Mouse (Mus musculus): ENCODE measurements around the gene Erich3. TPM values are rescaled to one million over a fixed set of nuclear protein-coding genes. Genes with fewer than 3 reads are reported as not detected.

Gene Erich3
- total RNA-seq, 1 experiment from 2014 or later, result not detected

- no peak for ATAC-seq (ENCODE audit: extremely low read depth, insufficient number of reproducible peaks, low FRiP score, poor library complexity, severe bottlenecking)
Measured at GRCm38 (mm10) chr3:154668485-154668884, 4.8 kb downstream of the Erich3 start.

DNA sequence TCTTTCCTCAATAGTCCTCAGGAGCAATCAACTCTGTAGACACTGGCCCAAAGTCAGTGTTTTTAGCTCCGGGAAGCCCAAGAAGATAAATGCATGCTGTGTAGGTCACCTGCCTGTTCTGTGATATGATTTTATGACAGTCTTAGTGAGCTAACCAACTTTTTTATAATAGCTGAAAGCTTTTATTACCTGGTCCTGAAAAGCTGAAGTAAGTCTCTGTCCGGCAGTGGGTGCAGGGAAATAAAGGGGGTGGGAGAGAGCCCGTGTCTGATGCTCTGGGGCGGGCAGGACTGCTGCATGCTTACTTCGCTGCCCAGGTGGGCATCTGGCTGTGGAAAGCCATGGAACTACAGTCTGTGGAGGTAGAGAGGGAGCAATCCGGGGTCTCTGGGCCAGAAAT is 6.9 kb downstream of the Erich3 start:
- ATAC-seq (ENCODE audit: extremely low read depth, insufficient number of reproducible peaks, low FRiP score, poor library complexity, severe bottlenecking), result no peak

- ATAC-seq (ENCODE audit: extremely low read depth, insufficient number of reproducible peaks, low FRiP score, poor library complexity, severe bottlenecking), result no peak
Measured at GRCm38 (mm10) chr3:154671013-154671412, 7.4 kb downstream of the Erich3 start.

DNA sequence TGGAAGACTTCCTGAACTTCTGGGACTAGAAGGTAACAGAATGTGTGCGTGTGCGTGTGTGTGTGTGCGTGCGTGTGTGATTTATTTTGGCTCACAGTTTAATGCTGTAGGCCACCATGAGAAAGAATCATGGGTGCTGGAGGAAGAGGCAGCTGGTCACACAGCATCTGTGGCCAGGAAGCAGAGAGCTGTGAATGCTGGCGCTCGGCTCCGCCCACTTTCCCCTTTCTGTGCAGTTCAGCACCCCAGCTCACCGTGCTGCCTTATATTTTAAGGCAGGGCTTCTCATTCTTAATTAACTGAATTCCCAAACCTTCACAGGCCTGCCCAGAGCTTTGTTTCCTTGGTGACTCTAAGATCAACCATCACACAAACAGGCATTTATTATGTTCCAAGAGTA is 9.7 kb downstream of the Erich3 start:
- no peak for ATAC-seq (ENCODE audit: extremely low read depth, insufficient number of reproducible peaks, low FRiP score, poor library complexity, severe bottlenecking)

DNA sequence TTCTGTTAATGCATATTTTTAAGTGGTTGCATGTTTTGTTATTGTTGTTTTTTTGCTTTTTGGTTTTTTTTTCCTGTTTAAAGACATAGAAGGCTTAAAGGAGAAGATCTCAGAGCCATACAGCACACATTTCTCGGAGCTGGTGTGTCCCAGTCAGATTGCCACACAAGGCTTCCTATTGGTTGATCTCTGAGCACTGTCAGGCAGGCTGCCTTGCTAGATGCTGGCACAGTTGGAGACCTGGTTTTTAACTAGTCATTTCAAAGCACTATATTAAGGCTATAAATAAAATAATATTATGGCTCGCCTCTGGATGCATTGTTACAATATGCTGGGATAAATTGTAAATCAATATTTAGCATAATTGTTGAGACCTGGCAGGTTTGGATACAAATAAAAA is 18.9 kb downstream of the Erich3 start:
- ATAC-seq (ENCODE audit: extremely low read depth, insufficient number of reproducible peaks, low FRiP score, poor library complexity, severe bottlenecking), result no peak

DNA sequence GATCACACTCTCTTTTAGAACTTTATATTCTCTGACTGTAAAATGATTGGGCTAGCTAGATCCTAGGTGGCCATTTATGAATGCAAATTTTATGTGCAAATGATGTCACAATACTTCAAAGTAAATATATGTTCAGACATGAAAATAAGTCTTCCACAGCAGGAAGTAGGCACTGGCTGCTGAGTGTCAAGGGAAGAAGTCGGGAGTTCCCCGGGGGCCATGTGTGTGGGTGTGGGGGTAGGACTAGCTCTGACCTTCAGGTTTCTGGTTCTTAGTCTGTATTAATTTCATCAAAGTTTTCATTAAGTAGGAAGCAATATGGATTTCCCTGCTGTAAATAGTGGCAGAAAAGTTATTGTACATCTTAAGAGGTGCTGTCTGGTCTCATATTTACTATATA is 20.0 kb downstream of the Erich3 start:
- ATAC-seq (ENCODE audit: extremely low read depth, insufficient number of reproducible peaks, low FRiP score, poor library complexity, severe bottlenecking), result no peak

GRCm38 (mm10) chr3:154690260-154690659 is 26.6 kb downstream of the Erich3 start:
- no peak for ATAC-seq (ENCODE audit: extremely low read depth, insufficient number of reproducible peaks, low FRiP score, poor library complexity, severe bottlenecking)

DNA sequence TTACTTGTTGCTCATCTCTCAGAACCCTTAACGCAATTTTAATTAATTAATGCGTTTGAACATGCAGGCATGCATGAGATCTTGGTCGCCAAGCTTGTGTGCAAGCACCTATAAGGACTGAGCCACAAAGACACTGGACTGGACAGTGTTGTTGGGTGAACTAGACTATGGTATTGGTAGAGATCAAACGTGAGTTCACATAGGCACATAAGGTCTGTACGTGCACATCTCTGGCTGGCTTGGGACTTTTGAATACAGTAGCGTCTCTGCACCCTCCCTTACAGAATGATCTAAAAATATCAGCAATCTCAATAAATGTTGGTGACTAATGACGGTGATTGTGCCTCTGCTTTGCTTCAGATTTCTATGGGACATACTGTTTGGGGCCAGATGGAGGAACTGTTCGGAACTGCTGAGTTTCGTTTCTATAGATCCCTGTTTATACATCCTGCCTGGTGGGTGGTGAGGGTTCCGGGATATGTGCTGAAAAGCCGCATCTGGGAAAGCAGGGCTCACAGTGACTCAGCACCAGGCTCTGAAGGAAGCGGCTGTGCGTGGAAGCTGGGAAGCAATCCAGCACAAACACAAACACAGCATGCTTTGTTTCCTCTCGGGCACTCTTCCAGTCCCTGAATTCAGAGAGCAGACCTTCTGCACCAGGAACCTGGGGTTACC is 28.4 kb downstream of the Erich3 start:
- no peak for ATAC-seq (ENCODE audit: extremely low read depth, insufficient number of reproducible peaks, low FRiP score, poor library complexity, severe bottlenecking)

- ATAC-seq (ENCODE audit: extremely low read depth, insufficient number of reproducible peaks, low FRiP score, poor library complexity, severe bottlenecking), result no peak
Measured at GRCm38 (mm10) chr3:154692572-154692922, 28.9 kb downstream of the Erich3 start.

GRCm38 (mm10) chr3:154693902-154694301 is 30.2 kb downstream of the Erich3 start:
- ATAC-seq (ENCODE audit: extremely low read depth, insufficient number of reproducible peaks, low FRiP score, poor library complexity, severe bottlenecking), result no peak

GRCm38 (mm10) chr3:154696611-154697010 is 33.0 kb downstream of the Erich3 start:
- no peak for ATAC-seq (ENCODE audit: extremely low read depth, insufficient number of reproducible peaks, low FRiP score, poor library complexity, severe bottlenecking)

GRCm38 (mm10) chr3:154698907-154699306 is 35.2 kb downstream of the Erich3 start:
- ATAC-seq (ENCODE audit: extremely low read depth, insufficient number of reproducible peaks, low FRiP score, poor library complexity, severe bottlenecking), result no peak

- ATAC-seq (ENCODE audit: extremely low read depth, insufficient number of reproducible peaks, low FRiP score, poor library complexity, severe bottlenecking), result no peak
Measured at GRCm38 (mm10) chr3:154700296-154700695, 36.6 kb downstream of the Erich3 start.

GRCm38 (mm10) chr3:154700735-154701134 is 37.1 kb downstream of the Erich3 start:
- no peak for ATAC-seq (ENCODE audit: extremely low read depth, insufficient number of reproducible peaks, low FRiP score, poor library complexity, severe bottlenecking)

GRCm38 (mm10) chr3:154704755-154705154 is 41.1 kb downstream of the Erich3 start:
- ATAC-seq (ENCODE audit: extremely low read depth, insufficient number of reproducible peaks, low FRiP score, poor library complexity, severe bottlenecking), result no peak

DNA sequence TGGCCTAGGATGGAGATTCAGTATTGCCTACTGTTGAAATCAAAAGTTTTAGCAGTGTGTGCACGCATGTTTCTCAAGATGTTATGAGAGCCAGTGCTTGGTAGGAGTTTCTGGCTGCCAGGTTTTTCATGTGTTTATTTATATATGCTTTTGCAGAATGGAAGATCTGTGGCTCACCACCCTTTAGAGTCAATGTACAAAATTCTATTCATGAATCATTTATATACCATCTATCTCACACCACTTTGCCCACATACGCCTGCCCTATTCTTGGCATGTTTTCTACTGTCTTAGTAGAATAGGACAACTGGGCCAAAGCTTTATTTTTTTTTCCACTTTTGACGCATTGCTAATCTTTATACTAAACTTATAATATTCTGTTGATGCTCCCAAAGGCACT is 44.5 kb downstream of the Erich3 start:
- ATAC-seq (ENCODE audit: extremely low read depth, insufficient number of reproducible peaks, low FRiP score, poor library complexity, severe bottlenecking), result no peak

- ATAC-seq (ENCODE audit: extremely low read depth, insufficient number of reproducible peaks, low FRiP score, poor library complexity, severe bottlenecking), result no peak
Measured at GRCm38 (mm10) chr3:154723198-154723597, 59.5 kb downstream of the Erich3 start.

DNA sequence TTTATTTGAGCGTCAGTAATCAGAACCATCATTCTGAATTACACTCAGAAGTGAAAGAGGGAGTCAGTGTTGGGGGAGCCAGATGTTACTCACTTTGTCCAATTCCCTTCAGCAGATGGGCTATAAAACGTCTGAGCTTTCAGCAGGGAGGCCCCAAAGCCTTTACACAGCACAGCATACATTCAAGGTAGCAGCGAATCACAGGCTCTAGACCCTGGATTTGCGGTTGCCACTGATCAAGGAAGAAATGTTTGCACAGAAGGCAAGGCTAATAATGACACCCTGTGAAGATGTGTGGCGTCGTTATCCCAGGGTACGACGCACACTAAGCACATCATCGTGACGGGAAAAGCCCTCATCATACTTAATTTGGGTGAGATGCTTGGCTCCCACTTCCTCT is 67.8 kb downstream of the Erich3 start:
- no peak for ATAC-seq (ENCODE audit: extremely low read depth, insufficient number of reproducible peaks, low FRiP score, poor library complexity, severe bottlenecking)

GRCm38 (mm10) chr3:154741496-154741895 is 77.8 kb downstream of the Erich3 start:
- no peak for ATAC-seq (ENCODE audit: extremely low read depth, insufficient number of reproducible peaks, low FRiP score, poor library complexity, severe bottlenecking)

DNA sequence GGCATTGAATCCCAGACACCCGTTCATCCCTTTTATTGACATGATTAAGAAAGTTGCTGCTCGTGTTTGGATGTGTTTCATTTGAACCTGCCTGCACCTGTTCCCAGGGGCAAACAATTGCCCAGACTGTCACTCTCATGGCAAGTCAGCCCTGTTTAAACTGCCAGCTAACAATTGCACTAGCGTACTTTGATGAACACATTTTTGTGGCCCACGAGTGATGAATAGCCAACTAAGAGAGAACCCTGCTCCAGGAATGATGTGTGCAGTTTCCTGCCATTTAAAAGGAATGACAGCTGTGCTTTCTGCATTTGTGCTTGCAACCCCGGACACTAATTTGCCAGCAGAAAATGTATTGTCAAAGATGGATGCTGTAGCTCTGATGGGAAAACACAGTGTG is 79.3 kb downstream of the Erich3 start:
- no peak for ATAC-seq (ENCODE audit: extremely low read depth, insufficient number of reproducible peaks, low FRiP score, poor library complexity, severe bottlenecking)

DNA sequence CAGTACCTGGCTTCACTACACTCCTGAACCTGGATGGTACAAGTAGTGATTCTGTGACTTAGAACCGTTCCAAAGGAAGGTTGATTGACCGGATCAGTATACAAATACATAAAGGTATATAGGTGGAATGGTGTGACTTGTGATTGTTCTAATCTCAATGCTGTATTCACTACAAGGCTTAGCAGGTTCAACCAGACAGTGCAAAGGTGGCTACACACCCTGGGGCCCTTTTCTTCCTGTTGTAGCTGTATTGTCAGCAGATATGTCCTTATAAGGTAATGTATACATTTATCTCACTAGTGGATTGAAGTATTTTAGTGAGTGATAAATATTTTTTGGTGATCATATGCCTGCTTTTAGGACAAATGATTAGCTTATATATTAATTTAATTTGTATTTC is 80.7 kb downstream of the Erich3 start:
- ATAC-seq (ENCODE audit: extremely low read depth, insufficient number of reproducible peaks, low FRiP score, poor library complexity, severe bottlenecking), result no peak

Data from neutrophil, adult 5-6 weeks (primary cell).